Mouse (Mus musculus) left cerebral cortex, postnatal 25 days (tissue): ENCODE measurements around the gene Fcer2a. TPM values are rescaled to one million over a fixed set of nuclear protein-coding genes. Genes with fewer than 3 reads are reported as not detected.

Experiments used
- total RNA-seq, 2 experiments: library from RNA; stranded (reverse); gene quantifications; 2 replicates each; pipeline ENCODE4 v1.2.3; 2021

Gene Fcer2a
- total RNA-seq, 2 experiments from 2014 or later, result not detected

Other genes with a start within 250 kb of the Fcer2a start
- 1 to 10 TPM in 1 of 2 experiments, under 1 TPM in 1; 0.44 to 1.1 TPM for gene Pex11g, start 226.5 kb downstream of the Fcer2a start, total RNA-seq
- not detected for gene Tex45, start 223.3 kb downstream of the Fcer2a start, total RNA-seq
- gene Zfp358, start 201.0 kb downstream of the Fcer2a start, total RNA-seq, result 10 to 100 TPM; 28.2 to 30.3 TPM
- gene Mcoln1, start 193.7 kb downstream of the Fcer2a start, total RNA-seq, result 10 to 100 TPM; 77.4 to 90.3 TPM
- gene Pnpla6, start 178.8 kb downstream of the Fcer2a start, total RNA-seq, result 10 to 100 TPM; 66.2 to 70.7 TPM
- gene C330021F23Rik, start 126.2 kb downstream of the Fcer2a start, total RNA-seq, result not detected
- 10 to 100 TPM; 39.5 to 39.9 TPM for gene Camsap3, start 106.9 kb downstream of the Fcer2a start, total RNA-seq
- gene Xab2, start 72.9 kb downstream of the Fcer2a start, total RNA-seq, result 10 to 100 TPM; 34.3 to 38.1 TPM
- gene Pet100, start 72.6 kb downstream of the Fcer2a start, total RNA-seq, result 10 to 100 TPM; 84.0 to 87.2 TPM
- not detected for gene Pcp2, start 68.6 kb downstream of the Fcer2a start, total RNA-seq
- 10 to 100 TPM; 32.6 to 48.4 TPM for gene Stxbp2, start 63.2 kb downstream of the Fcer2a start, total RNA-seq
- under 1 TPM; 0.50 to 0.87 TPM for gene Retn, start 38.4 kb downstream of the Fcer2a start, total RNA-seq
- gene Mcemp1, start 28.4 kb downstream of the Fcer2a start, total RNA-seq, result not detected
- 10 to 100 TPM; 13.2 to 17.0 TPM for gene Fcor, start 21.8 kb downstream of the Fcer2a start, total RNA-seq
- 10 to 100 TPM; 25.7 to 27.1 TPM for gene Trappc5, start 17.9 kb downstream of the Fcer2a start, total RNA-seq
- gene Clec4g, start 26.5 kb upstream of the Fcer2a start, total RNA-seq, result not detected
- gene Cd209a, start 54.8 kb upstream of the Fcer2a start, total RNA-seq, result under 1 TPM in 1 of 2 experiments, not detected in 1; 0.48 TPM
- not detected for gene Cd209e, start 160.1 kb upstream of the Fcer2a start, total RNA-seq
- gene Cd209d, start 184.4 kb upstream of the Fcer2a start, total RNA-seq, result not detected
- gene Cd209b, start 232.7 kb upstream of the Fcer2a start, total RNA-seq, result under 1 TPM; 0.50 to 0.57 TPM